Mouse (Mus musculus) cerebellum, adult 9-10 months (tissue): ENCODE results near the gene Slc22a23.

Experiments
- DNase-seq: peaks from one replicate; pipeline ENCODE4 v3.0.0; 2022

The Slc22a23 gene

GRCm38 (mm10) chr13:34232992-34233391 lies 112.0 kb downstream of the Slc22a23 start:
- DNase-seq = no peak

- no peak for DNase-seq
These were observed 116.1 kb downstream of the Slc22a23 start for GRCm38 (mm10) chr13:34228905-34229304.

- no peak for DNase-seq
These were observed 117.0 kb downstream of the Slc22a23 start for GRCm38 (mm10) chr13:34227720-34228661.

- DNase-seq = no peak
These were observed 118.0 kb downstream of the Slc22a23 start for GRCm38 (mm10) chr13:34226940-34227339.

- peak; percentile 77 for DNase-seq
These were observed 122.0 kb downstream of the Slc22a23 start for GRCm38 (mm10) chr13:34222985-34223384.

GRCm38 (mm10) chr13:34219728-34220127 lies 125.3 kb downstream of the Slc22a23 start:
- no peak for DNase-seq

- no peak for DNase-seq
These were observed 126.2 kb downstream of the Slc22a23 start for GRCm38 (mm10) chr13:34218776-34219175.

GRCm38 (mm10) chr13:34214855-34215254 lies 130.1 kb downstream of the Slc22a23 start:
- no peak for DNase-seq

GRCm38 (mm10) chr13:34212735-34213212 lies 132.2 kb downstream of the Slc22a23 start:
- no peak for DNase-seq

- no peak for DNase-seq
These were observed 133.7 kb downstream of the Slc22a23 start for GRCm38 (mm10) chr13:34211261-34211775.

GRCm38 (mm10) chr13:34207714-34208470 lies 137.1 kb downstream of the Slc22a23 start:
- DNase-seq = no peak

- no peak for DNase-seq
These were observed 139.8 kb downstream of the Slc22a23 start for GRCm38 (mm10) chr13:34205216-34205615.

- peak; percentile 24 for DNase-seq
These were observed 149.3 kb downstream of the Slc22a23 start for GRCm38 (mm10) chr13:34195676-34196075.

- no peak for DNase-seq
These were observed 151.6 kb downstream of the Slc22a23 start for GRCm38 (mm10) chr13:34193384-34193783.

- no peak for DNase-seq
These were observed 152.4 kb downstream of the Slc22a23 start for GRCm38 (mm10) chr13:34192414-34193191.

GRCm38 (mm10) chr13:34187571-34187970 lies 157.4 kb downstream of the Slc22a23 start:
- DNase-seq = peak; percentile 79

- DNase-seq = no peak
These were observed 159.6 kb downstream of the Slc22a23 start for GRCm38 (mm10) chr13:34185371-34185770.

- no peak for DNase-seq
These were observed 163.4 kb downstream of the Slc22a23 start for GRCm38 (mm10) chr13:34181624-34182023.

GRCm38 (mm10) chr13:34174025-34174424 lies 171.0 kb downstream of the Slc22a23 start:
- DNase-seq = no peak

GRCm38 (mm10) chr13:34163304-34163975 lies 181.5 kb downstream of the Slc22a23 start:
- DNase-seq = peak; percentile 43

- peak; percentile 92 for DNase-seq
These were observed 182.3 kb downstream of the Slc22a23 start, which contains the start of gene Psmg4 for GRCm38 (mm10) chr13:34162491-34163303. Gene Psmg4 (plus strand): TSS chr13:34162964.
